Mouse (Mus musculus) kidney, postnatal 4 days (tissue): ENCODE results near the gene Atp8b2.

Source experiments
- DNase-seq, 2 experiments: peaks; one replicate each; pipeline ENCODE4 v3.0.0; 2021; ENCODE audit warnings: mixed read lengths in 2 of 2

Atp8b2 gene

DNA sequence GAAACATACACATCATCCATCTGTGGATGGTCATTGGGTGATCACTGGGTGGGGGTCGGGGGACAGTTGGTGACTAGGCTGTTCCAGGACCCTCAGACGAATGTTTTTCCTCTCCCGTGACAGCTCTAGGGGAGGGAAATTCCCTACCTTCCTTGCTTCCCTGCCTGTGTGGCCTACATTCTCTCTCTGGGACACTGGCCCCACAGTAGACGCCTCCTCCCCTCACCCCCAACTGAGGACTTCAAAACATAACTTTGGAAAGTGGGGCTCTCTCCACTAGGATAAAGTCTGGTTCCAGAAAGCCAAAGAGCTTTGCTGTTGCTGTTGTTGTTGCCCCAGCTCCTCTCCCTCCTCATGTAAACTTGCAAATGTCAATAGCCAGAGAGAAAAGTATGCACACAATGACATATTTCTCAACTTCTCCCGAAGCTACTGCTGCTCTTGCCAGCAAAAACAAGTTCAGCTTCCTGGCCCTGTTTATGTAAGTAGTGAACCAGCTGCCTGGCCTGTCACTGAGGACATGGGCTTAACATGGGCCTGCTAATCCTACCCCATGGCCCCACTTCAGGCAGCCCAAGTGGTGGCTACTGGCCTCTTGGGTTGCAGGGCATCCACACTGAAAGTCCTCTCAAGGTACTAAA, 64.3 kb downstream of the Atp8b2 start:
- DNase-seq, result peak; percentile 42 to 55

DNA sequence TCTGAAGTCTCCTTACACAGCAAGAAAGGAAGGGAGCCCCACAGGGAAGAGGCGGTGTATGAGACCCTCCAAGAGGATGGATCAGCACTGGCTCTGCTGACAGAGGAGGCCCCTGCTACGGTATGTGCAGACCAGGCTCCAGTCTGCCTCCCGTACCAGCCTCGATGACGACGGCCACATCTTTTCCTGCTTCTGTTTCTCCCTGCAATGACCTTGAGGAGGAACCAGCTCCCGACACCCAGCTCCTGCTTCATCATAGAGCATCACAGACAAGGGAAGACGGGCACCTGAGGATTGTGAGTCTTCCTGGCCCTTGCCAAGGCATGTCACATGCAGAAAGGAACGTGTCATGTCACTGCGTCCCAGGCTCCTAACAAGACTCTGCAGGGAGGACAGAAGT, 65.3 kb downstream of the Atp8b2 start:
- DNase-seq, result no peak

DNA sequence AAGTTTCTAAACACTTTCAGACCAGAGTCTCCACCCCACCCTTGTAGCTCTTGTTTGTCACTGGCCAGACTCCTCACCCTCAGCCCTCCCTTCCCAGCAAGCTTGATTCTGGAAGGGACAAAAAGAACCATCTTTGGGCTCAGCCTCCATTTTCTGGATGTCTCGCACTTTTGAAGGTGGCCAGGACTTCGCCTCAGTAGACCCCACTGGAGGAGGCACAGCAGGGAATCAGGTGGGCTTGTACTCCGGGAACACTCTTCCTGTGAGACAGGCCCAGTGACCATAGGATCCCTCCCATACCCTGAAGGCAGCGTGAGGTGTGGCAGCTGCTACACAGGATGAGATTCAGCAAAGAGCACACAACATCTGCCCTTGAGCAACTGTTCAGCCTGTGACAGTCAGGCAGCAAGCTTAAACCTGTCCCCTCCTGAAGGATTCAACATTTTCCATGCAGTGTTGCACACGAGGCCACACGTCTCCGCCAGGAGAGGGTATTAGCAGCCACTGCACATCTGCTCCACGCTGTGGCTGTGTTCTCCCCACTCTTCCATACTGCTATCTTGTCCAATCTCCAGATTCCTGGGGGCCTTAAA, 66.0 kb downstream of the Atp8b2 start:
- DNase-seq, result no peak

DNA sequence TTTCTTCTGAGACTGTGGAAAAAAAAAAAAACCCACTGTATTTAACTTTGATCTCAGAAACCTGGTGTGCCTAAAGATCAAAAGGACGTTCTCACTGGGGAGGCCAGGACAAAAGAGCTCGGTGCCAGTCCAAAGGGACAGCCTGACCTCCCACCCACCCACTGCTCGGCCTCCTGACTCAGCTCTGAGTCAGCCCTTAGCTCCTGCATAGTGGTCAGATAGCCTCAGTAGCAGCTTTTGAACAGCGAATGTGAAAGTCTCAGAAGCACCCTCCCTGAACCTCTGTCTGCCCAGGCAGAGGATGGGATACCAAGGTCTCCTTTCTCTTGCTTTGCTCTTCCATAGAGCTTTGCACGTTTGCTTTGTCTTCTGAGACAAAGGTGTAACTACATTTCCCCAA, 66.7 kb downstream of the Atp8b2 start:
- no peak for DNase-seq

DNA sequence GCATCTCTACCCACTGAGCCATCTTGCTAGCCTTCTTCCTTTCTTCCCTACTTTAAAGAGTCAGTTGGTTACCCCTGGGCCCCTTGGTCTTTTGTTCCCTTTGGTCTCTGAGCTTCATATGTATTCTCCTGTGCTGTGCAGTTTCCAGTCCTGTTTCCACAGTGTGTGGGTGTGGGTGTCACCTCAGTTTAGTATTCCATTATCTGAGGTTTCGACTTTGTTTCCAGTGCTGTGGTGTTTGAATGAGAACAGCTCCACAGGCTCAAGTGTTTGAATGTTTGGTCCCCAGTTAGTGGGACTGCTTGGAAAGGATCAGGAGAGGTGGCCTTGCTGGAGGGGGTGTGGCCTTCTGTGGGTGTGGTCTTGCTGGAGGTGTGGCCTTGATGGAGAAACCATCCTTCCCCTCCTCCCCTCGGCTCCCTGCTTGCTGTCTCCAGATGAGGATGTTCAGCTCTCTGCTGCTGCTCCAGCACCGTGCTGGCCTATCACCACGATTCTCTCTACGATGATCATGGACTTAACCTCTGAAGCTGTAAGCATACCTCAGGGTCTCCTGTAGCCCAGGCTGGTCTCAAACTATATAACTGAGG, 70.7 kb downstream of the Atp8b2 start:
- no peak for DNase-seq

DNA sequence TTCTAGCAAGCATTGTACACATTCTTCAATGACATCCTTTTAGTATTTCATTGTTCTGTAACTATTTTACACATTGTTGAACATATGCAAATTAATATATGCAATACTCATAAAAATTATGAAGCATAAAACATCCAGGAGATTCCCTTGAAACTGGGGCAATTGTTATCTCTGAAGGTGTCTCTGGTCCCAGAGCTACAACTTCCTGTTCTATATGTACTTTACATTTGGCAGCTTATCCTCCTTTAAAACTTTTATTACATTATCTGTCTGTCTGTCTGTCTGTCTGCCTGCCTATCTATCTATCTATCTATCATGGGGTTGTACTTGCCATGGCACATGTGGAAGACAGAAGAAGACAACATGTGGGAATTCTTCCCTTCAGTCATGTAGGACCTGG, 71.6 kb downstream of the Atp8b2 start:
- no peak for DNase-seq

DNA sequence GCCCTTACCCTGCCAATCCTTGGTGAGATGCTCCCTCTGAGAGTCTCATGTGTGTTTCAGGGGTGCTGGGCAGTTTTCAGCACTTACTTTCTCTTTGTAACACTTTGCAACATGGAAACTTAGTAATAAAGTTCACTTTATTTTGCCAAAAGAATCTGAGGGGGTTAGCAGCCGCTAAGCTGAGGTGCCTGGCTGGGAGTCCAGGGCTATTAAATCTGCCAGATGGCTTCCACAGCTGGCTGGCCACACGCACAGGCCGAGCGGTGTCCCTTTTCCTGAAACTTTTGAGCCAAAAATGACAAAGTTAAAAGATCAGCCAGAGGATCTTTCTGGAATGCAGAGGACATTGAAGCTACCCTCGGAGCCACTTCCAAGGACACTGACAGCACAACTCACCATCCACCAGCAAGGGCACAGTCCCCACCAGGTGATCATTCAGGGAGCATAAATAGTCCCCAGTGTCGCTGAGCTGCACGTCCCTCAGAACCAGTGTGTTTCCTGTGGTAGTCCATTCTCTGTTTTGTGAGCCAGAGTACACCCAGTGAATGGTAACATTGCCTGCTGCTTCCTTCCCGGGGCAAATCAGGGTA, 73.4 kb downstream of the Atp8b2 start:
- DNase-seq, result no peak
